Mouse (Mus musculus) kidney, postnatal 36 days (tissue): Measurements from ENCODE around the gene Gm17190.
A peak's percentile ranks its signal among the peaks of the same experiment; 100 is the strongest.
"Not testable (repeated sequence)": the region's sequence is repeated elsewhere in the genome, so short reads cannot be mapped to it uniquely, and the experiment has no call there.

Experiments
- DNase-seq, 2 experiments: peaks; one replicate each; pipeline ENCODE4 v3.0.0; 2021 to 2022; ENCODE audit warnings: mixed read lengths in 2 of 2

Gm17190 gene

GRCm38 (mm10) chr13:96081754-96082153, at the start of gene Gm17190:
Gene Gm17190 (plus strand): TSS chr13:96082054.
- not testable (repeated sequence) for DNase-seq

- no peak for DNase-seq
Observed at GRCm38 (mm10) chr13:96039536-96039935, 42.3 kb upstream of the Gm17190 start.

- DNase-seq, result no peak
Observed at GRCm38 (mm10) chr13:96040275-96041042, 41.4 kb upstream of the Gm17190 start.

GRCm38 (mm10) chr13:96045396-96045795, 36.5 kb upstream of the Gm17190 start:
- no peak for DNase-seq

- no peak for DNase-seq
Observed at GRCm38 (mm10) chr13:96052755-96053154, 29.1 kb upstream of the Gm17190 start.

GRCm38 (mm10) chr13:96073555-96073954, 8.3 kb upstream of the Gm17190 start:
- no peak for DNase-seq

GRCm38 (mm10) chr13:96081276-96081675, 578 bp upstream of the Gm17190 start, which contains the start of gene Gm20075:
Gene Gm20075 (minus strand): TSS chr13:96081376.
- not testable (repeated sequence) for DNase-seq

GRCm38 (mm10) chr13:96085581-96086302, 3.9 kb downstream of the Gm17190 start:
- DNase-seq, result no peak

GRCm38 (mm10) chr13:96090929-96091328, 9.1 kb downstream of the Gm17190 start:
- no peak for DNase-seq

- DNase-seq, result no peak
Observed at GRCm38 (mm10) chr13:96106367-96106766, 24.5 kb downstream of the Gm17190 start.

GRCm38 (mm10) chr13:96110767-96111166, 28.9 kb downstream of the Gm17190 start:
- no peak for DNase-seq

- DNase-seq, result no peak
Observed at GRCm38 (mm10) chr13:96112711-96113110, 30.9 kb downstream of the Gm17190 start.

GRCm38 (mm10) chr13:96125011-96125410, 43.2 kb downstream of the Gm17190 start:
- DNase-seq, result no peak

- no peak for DNase-seq
Observed at GRCm38 (mm10) chr13:96126669-96127068, 44.8 kb downstream of the Gm17190 start.

- DNase-seq, result no peak
Observed at GRCm38 (mm10) chr13:96129081-96129480, 47.2 kb downstream of the Gm17190 start.

GRCm38 (mm10) chr13:96131050-96131449, 49.2 kb downstream of the Gm17190 start:
- no peak for DNase-seq

GRCm38 (mm10) chr13:96131911-96132310, 50.1 kb downstream of the Gm17190 start:
- DNase-seq, result no peak

GRCm38 (mm10) chr13:96132401-96132816, 50.6 kb downstream of the Gm17190 start, which contains the start of gene Sv2c:
Gene Sv2c (minus strand): TSS chr13:96132577.
- peak in 1 of 2 experiments; percentile 14 for DNase-seq
